Mouse (Mus musculus) embryonic fibroblast, embryonic 13.5 days (primary cell): ENCODE measurements around the gene Usp24. TPM values are rescaled to one million over a fixed set of nuclear protein-coding genes. Genes with fewer than 3 reads are reported as not detected.
A peak's percentile ranks its signal among the peaks of the same experiment; 100 is the strongest.

ENCODE experiments used
- H3K27ac ChIP-seq: 2 replicates; pipeline ENCODE4 v1.5.1; 2012; ENCODE audit warnings: low read length, control low read depth, inconsistent platforms; ENCODE audit not compliant: insufficient read depth
- H3K4me1 ChIP-seq: 2 replicates; pipeline ENCODE4 v1.6.1; 2011; ENCODE audit warnings: low read length; ENCODE audit not compliant: control insufficient read depth, insufficient read depth
- H3K4me3 ChIP-seq: 2 replicates; pipeline ENCODE4 v1.5.1; 2011; ENCODE audit warnings: mild to moderate bottlenecking, control low read depth, low read length; ENCODE audit not compliant: insufficient read depth
- CTCF ChIP-seq: IDR thresholded peaks from 2 replicates; pipeline ENCODE4 v1.5.1; 2011; ENCODE audit warnings: mild to moderate bottlenecking, control low read depth, low read length, moderate library complexity, borderline replicate concordance; ENCODE audit not compliant: insufficient read depth
- POLR2A ChIP-seq: IDR thresholded peaks from 2 replicates; pipeline ENCODE4 v1.6.1; 2011; ENCODE audit warnings: low read depth, mild to moderate bottlenecking, control low read depth, low read length, moderate library complexity
- polyA plus RNA-seq: library from polyadenylated mRNA; stranded (reverse); fragments of >200 nt; gene quantifications from 2 replicates; pipeline ENCODE4 v1.2.4, GENCODE M21; 2011; ENCODE audit warnings: low read depth; ENCODE audit not compliant: missing spikeins, insufficient read length

The Usp24 gene
- polyA plus RNA-seq, 1 experiment = 31.1 TPM

GRCm38 (mm10) chr4:106449306-106449705 is 133.3 kb downstream of the Usp24 start:
- H3K4me1 ChIP-seq = no peaks in the 10 kb centered on the region
- no peak for TF ChIP-seq CTCF
- TF ChIP-seq POLR2A = no peak
- H3K4me3 ChIP-seq = no peak overlapping the region
- no peak overlapping the region for H3K27ac ChIP-seq

DNA sequence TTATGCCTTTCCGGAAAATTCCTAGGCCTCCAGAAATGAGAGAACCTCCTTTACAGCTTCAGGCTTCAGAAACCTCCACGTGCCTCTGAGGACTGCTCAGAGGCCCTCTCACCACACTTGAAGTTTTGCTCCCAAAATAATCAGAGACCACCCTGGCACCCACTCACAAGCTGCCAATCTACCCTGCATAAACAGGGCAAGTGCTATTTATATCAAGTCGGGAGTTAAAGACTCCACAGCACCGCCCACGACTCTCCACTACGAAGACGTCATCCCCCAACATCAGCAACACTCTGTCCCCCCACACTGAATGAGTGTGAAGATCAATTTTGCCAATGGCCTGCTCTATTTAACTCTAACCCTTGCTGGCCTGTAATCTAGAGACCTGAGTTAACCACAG is 136.4 kb downstream of the Usp24 start:
- TF ChIP-seq POLR2A (no peak), CTCF (no peak)

DNA sequence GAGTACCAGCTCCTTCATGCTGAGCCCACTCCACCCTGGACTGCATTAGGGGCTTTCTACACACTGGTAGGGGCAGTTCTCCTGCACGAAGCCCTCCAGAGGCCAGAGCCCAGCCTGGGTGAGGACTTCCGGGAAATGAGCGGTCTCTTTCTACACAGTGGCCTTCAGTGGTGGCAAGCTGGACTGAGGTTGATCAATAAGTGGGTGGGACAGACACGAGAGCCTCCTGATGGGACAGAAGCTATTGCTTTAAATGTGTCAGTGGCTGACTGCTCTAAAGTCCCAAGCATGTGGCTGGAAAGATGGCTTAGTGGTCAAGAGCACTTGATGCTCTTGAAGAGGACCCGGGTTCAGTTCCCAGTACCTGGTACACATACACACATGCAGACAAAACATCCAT is 137.1 kb downstream of the Usp24 start:
- Histone ChIP-seq H3K4me3 (no peak overlapping the region), H3K4me1 (no peaks in the 10 kb centered on the region), H3K27ac (no peak overlapping the region)
- no peak for TF ChIP-seq POLR2A
- no peak for TF ChIP-seq CTCF

More for the DNA sequence above, 136.4 kb downstream of the Usp24 start:
- no peak overlapping the region for H3K4me3 ChIP-seq
- no peak overlapping the region for H3K27ac ChIP-seq
- no peaks in the 10 kb centered on the region for H3K4me1 ChIP-seq

DNA sequence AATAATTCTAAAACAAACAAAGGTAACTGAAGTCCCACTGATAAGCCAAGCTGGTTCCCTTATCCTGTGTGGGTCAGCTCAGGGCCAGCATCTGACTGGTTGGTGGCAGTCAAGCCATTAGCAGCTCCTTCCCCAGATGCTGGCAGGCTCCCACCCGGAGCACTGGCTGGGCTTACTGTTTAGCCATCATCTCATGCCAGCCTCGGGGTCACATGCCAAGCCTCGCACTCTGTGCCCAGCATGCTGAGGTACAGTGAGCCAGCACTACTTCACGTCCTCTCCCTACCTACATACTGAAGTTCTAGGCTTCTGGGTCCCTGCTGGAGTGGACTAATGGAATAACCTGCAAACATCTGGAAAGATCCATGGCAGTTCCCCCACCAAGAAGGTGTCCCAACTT is 137.5 kb downstream of the Usp24 start:
- H3K4me1 ChIP-seq = no peaks in the 10 kb centered on the region
- TF ChIP-seq CTCF (no peak), POLR2A (no peak)
- H3K27ac ChIP-seq = no peak overlapping the region
- H3K4me3 ChIP-seq = no peak overlapping the region

- TF ChIP-seq CTCF (no peak), POLR2A (no peak)
- no peaks in the 10 kb centered on the region for H3K4me1 ChIP-seq
- no peak overlapping the region for H3K27ac ChIP-seq
- H3K4me3 ChIP-seq = no peak overlapping the region
Observed at GRCm38 (mm10) chr4:106454541-106454940, 138.5 kb downstream of the Usp24 start.

DNA sequence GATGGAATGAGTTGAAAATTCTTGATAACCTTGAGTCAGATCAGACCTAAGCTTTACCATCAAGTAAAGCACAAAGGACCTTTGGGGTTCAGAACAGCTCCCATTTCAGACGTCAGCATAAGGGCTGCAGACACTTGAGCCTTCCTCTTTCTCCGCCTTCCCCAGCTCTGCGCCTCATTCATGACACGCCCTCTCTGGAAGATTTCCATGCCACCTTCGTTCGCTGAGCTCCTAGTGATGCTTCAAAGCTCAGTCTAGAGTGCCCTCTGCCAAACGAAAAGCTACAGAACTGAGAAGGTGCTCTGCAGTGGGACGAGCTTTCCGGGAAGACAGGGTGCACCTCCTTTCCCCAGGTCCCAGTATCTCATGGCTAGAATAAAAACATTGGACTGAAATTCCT is 146.0 kb downstream of the Usp24 start:
- Histone ChIP-seq H3K27ac (no peak overlapping the region), H3K4me1 (no peaks in the 10 kb centered on the region), H3K4me3 (no peak overlapping the region)
- TF ChIP-seq POLR2A = no peak

DNA sequence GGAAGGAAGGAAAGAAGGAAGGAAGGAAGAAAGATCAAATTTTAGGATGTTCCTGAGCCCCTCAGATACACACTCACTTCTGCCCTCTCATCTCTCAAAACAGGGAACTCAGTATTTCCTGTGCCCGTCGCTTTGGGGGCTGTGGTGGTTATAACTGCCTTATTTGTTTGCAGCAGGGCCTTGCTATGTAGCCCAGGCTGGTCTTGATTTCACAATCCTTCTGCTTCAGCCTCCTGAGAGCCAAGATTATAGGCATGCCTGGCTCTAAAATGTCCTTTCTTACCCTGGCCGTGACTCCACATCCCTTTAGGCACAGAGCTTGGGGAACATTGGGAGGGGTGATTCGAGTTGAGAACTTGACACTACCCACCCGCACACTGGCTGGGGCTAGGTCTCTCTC is 146.5 kb downstream of the Usp24 start:
- Histone ChIP-seq H3K4me1 (no peaks in the 10 kb centered on the region), H3K4me3 (no peak overlapping the region)
- TF ChIP-seq CTCF (no peak), POLR2A (no peak)

DNA sequence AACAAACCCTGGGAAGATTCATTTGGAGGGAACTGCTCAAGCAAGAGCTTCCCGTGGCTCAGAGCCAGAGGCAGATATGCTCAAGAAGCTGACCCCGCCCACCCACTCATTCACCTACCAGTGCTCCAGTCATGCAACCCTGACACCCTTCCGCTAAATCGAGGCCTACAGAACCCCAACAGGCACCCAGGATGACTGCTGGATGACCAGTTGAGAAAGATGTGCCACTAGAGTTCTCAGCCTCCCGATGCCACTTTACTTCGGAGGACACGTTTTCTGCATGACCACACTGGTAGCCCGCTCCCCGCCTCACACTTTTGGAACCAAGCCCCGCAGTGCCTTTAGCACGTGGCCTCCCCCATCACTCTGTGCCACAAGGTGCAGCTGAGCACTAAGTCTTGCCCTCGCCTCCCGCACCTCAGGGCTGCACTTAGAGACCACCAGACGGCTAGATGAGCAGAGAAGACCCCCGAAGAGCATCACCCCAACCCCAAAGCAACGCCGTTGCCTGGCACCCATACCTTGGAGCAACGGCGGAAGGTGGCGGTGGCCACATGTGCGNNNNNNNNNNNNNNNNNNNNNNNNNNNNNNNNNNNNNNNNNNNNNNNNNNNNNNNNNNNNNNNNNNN is 147.3 kb downstream of the Usp24 start:
- H3K4me3 ChIP-seq = peak overlapping the region; percentile 34
- TF ChIP-seq POLR2A (no peak), CTCF (no peak)
- no peaks in the 10 kb centered on the region for H3K4me1 ChIP-seq
- no peak overlapping the region for H3K27ac ChIP-seq

More for the DNA sequence above, 146.5 kb downstream of the Usp24 start:
- no peak overlapping the region for H3K27ac ChIP-seq

DNA sequence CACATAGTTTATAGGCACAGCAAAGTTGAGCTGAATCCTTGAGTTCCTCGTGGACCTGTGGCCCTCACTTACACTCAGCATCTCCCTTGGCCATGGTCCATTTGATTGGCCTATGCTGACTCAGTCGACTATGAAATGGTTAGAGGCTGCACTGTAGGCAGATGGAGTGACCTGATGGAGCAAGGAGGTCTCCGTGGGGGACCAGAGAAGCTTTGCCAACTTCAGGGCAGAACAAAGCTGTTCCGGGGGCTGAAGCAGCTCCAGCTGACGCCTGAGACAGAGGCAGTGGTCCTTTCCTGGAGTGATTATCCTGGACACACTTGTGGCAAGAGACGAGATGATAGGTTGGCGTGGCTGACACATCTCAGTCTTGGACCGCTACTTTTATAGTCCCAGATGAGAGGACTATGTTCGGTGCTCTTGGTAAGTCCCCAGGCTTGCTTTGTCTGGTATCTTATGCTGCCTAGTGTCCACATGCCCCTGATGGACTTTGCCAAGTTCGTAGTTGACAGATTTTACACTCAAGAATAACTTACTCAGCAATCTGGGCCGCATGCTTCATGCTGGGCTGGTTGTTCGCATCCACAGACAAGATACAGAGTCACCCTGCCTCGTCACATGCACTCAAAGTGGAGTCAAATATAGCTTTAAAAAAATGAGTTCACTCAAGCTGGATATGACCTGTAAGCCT is 151.6 kb downstream of the Usp24 start:
- Histone ChIP-seq H3K4me3 (no peak overlapping the region), H3K4me1 (no peaks in the 10 kb centered on the region; the same call in 1 of the 2 replicates), H3K27ac (no peak overlapping the region)
- no peak for TF ChIP-seq POLR2A
- TF ChIP-seq CTCF = no peak

GRCm38 (mm10) chr4:106470921-106471320 is 154.9 kb downstream of the Usp24 start:
- Histone ChIP-seq H3K4me1 (no peaks in the 10 kb centered on the region; the same call in 1 of the 2 replicates), H3K4me3 (no peak overlapping the region), H3K27ac (no peak overlapping the region)
- no peak for TF ChIP-seq CTCF
- TF ChIP-seq POLR2A = no peak

DNA sequence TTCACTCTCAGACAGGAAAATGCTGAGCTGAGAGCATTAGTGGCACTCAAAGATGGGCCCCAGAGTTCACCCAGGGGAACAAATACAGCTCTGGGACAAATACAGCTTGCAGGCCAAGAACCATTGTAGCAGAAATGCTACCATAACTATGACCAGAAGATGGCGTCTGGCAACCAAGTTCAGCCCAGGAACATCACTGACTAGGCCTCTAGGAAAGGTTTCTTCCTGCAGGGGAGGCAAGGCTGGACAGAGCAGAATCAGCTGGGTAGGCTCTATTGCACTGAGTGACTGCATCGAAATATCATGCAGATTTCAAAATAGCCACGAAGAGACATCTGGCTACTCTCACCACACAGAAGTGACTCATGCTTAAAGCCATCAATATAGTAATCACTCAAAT is 156.3 kb downstream of the Usp24 start:
- no peaks in the 10 kb centered on the region; the same call in 1 of the 2 replicates for H3K4me1 ChIP-seq
- TF ChIP-seq POLR2A (no peak), CTCF (peak; percentile 59; the same call in 1 of the 2 replicates)
- no peak overlapping the region for H3K27ac ChIP-seq
- H3K4me3 ChIP-seq = no peak overlapping the region
